Mouse (Mus musculus) lung, postnatal 14 days (tissue): ENCODE measurements at regions not wholly inside any gene's neighbourhood (a gene's known extent, or its start where the extent isn't known, plus 50 kb on each side); places are given as distances from the start of the nearest gene placed in this dataset.
"Not testable (repeated sequence)": the region's sequence is repeated elsewhere in the genome, so short reads cannot be mapped to it uniquely, and the experiment has no call there.

Source experiments
- DNase-seq: peaks from one replicate; pipeline ENCODE4 v3.0.0; 2021

DNA sequence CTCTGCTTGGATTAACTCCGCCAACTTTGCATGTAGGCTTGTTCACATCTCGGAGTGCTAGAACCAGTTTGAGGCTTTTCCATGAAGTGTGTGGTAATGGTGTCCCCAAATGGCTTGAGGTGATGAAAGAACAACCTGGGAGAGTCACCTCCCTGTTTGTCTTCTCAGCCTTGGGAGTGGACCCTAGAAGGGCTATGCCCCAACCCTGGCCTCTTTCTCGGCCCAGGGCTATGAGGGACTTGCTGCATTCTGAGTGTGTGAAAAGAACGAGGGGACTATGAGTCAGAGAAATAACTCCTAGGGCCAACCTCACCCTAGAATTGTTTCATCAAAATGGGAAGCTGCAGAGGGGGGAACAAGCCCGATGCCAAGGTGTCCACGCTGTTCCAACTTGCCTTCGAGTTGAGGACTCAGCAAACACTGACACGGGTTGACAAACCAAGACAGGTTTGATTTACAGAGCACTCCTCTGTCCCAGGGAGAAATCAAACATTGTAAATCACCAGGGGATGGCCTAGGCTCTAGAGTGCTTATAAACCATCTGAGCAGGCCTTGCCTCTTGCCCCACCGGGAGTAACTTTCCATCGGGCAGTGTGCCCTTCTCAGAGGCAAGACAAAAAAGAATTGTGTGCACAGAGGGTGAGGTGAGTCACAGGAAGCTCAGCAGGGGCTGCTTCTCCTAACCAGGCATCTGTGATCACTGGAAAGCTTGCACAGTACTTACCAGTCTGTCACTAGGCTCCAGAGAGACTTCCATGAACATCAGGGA lies 186.3 kb upstream of the Tmem45b start:
- no peak for DNase-seq

DNA sequence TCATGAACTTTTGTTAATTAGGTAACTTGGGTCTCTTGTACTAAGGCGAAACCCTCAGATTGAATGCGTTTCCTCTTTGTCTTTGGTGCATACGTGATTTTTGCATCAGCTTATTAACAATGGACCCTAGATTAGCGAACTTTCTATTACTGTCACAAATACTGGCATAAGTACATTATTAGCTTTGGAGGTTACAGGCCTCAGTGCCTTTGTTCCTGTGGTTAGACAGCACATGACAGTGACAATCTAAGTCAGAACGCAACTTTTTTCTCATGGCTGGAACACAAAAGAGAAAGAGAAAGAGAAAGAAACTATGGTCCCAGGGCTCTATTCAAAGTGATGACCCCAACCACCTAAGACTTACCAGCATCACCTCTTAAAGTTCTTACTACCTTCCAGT lies 184.8 kb upstream of the Tmem45b start:
- DNase-seq, result no peak

DNA sequence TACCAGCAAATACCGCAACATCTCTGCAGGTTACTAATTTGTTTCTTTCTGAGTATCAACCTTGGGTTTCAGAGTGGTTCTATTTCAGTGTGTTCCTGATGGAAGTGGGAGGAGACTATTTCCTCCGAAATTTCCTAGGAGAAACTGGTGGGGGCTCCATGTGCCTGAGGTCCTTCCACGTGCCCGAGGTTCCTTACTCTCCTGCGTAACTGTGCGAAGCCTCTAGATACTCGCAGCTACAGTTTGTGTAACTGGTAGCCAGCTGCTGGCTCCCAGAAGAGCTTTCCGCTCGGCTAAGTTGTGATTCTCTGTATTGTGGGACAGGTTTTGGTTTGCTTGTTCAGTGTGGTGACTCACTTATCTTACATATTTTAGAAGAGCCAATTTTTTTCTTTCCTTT lies 184.3 kb upstream of the Tmem45b start:
- DNase-seq, result no peak

GRCm38 (mm10) chr9:31645114-31645513 lies 180.9 kb upstream of the Tmem45b start:
- peak; percentile 52 for DNase-seq

DNA sequence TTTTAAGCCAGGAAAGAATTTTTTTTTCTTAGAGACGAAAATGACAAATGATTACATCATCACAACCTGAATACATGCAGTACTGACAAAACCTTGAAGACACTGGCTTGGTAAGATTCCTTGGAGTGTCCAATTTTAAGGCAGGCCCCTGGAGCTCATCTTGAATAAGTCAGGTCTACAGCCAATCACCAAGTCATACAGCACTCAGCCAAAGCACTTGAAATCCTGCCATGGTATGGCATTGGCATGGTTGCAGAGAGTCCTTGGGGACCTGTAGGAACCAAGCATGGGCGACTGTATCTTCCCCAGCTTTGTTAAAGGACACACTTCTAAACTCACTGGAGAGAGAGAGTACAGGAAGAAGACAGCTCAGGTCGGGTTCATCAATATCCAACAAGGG lies 179.8 kb upstream of the Tmem45b start:
- no peak for DNase-seq

DNA sequence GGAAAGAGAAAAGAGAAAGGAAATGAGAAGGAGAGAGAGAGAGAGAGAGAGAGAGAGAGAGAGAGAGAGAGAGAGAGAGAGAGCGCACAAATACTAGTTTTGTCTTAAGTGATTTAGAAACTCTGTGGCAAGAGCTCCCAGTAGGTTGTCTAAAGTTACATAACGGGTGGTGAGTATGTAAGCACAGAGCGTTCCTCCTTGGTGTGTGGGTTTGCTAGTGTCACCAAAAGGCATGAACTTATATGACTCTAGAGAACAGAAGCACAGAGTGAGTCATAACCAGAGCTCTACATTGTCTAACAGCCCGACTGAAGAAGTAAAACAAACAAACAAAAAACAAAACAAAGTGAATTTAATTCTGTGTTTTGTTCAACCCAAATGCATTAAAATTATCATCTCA lies 177.9 kb upstream of the Tmem45b start:
- DNase-seq, result no peak

DNA sequence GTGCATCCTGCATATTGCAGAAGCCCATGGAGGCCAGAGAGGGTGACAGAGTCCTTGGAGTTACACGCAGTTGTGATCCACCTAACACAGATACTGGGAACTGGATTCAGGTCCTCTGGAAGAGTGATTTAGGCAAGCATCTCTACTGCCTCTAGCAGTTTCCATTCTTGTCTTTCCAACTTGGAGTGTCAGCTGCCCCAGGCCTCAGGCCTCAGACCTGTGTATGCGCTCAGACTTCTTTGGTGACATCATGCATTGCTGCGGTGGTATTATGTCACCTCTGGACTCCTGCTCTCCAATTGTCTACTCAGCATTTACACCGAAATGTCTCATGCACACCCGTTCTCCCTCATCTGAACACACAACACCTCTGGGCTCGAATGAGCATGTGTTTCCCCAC lies 164.0 kb upstream of the Tmem45b start:
- no peak for DNase-seq

GRCm38 (mm10) chr9:31621553-31621952 lies 157.3 kb upstream of the Tmem45b start:
- not testable (repeated sequence) for DNase-seq

GRCm38 (mm10) chr9:31619344-31619743 lies 155.1 kb upstream of the Tmem45b start:
- DNase-seq, result no peak

- DNase-seq, result no peak
Observed at GRCm38 (mm10) chr9:31614250-31614945, 150.1 kb upstream of the Tmem45b start.

DNA sequence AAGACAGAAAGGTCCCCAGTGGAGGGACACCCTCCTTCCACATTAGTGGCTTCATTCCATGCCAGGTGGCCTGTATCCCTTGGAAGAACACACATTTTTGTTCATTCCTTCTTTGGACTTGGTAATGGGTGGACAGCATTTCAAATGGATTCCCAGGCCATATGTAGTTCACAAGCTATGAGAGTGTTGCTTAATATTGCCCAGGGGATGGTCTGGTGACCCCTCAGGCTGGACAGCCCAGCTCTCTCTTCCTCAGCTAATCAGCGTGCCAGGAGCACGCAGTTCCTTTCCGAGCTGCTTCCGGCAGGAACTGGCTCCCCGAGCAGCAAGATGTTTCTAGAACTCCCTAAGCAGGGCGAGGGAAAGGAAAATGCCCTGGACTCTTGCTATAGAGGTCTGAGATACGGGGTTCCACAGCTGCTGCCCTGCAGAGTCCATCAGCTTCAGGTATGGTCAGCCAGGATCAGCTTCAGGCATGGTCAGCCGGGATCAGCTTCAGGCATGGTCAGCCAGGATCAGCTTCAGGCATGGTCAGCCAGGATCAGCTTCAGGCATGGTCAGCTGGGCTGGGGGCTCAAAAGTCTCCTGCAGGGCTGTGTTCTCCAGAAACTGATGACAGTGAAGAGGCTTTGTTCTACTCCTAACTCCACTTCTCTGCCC lies 146.9 kb upstream of the Tmem45b start:
- DNase-seq, result no peak

DNA sequence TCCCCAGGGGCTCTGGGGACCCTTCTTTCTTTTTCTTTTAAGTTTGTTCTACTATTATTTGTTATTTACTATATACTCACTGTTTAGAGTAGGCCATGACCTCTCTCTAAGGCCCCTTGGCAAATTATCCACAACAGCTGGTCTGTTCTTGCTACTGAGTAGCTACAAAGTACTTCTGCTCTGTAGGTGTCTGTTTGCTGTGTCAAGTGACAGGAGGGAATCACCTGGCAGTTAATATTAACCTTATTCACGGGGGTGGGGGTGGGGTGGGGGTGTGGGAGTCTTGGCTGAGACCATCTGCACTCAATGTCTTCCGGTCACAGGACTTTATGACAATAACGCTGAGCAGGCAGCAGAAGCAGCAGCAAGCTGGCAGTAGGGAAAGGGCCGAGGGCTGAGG lies 146.4 kb upstream of the Tmem45b start:
- DNase-seq, result no peak

DNA sequence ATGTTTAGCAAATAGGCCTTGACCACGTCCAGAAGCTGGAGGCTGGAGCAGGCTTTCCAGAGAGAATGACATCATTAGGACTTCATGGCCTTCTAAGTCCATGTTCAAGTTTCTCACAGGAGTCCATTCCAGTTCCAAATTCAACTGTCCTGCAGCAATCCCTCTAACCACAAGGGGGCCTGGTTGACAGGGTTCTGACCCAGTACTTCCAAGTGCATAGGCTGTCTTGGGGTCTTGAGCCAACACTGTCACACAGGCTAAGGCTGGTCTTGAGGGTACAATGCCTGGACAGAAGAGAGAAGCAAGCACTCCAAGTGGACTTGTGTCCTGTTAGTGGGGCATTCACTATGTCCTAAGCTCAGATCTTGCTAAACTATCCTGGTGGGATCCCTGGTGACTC lies 145.9 kb upstream of the Tmem45b start:
- peak; percentile 47 for DNase-seq

GRCm38 (mm10) chr9:31609731-31610130 lies 145.5 kb upstream of the Tmem45b start:
- no peak for DNase-seq

DNA sequence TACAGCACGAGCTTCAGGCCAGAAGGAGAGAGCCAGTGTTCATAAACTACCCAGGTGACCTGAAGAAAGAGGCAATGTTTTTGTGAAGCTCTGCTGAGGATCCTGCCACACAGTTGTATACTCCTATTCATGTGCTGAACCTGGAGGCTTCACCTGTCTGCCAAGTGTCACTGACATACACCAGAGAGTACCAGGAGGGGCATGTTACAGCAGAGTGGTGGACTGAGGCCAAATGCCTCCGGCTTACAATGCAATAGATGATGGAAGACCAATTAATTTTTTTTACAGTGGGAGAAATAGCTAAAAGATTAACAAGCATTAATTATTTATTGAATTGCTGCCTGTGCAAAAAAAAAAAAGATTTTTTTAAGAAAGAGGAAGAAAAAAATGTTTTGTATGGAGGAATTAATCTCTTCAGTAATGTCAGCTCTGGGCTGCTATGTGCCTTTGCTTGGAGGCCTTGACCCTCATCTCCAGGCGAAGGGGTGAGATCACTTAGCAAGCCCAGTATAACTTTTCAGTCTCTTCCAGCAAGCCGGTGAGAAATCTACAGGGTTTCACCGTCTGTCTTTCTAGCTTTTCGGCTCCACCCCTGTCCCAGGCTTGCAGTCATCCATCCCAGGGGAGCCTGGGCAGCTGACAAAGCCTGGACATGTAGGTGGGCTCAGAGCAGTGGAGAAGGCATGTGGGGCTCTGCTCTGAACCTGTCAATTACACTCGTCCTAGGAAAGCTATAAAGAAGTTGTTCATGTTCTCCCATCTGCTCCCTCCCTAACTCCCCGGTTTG lies 144.0 kb upstream of the Tmem45b start:
- DNase-seq, result no peak

DNA sequence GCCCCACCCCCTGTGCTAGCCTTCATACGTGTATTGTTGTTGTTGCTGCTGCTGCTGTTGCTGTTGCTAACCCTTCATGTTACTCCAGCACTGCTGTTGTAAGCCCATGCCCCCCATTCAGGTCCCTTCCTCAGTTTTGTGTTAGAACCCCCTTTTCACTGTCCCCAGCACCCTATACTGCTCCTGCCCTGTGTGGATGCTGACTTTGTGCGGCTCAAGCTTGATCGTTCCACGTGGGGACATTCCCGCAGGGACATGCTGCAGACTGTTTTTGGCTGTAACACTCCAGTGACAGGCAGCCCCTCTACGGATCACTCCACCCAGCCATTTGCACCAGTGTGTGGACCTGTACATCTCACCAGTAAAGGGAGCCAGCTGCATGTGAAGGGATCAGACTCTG lies 142.7 kb upstream of the Tmem45b start:
- DNase-seq, result no peak

GRCm38 (mm10) chr9:31604497-31605090 lies 140.3 kb upstream of the Tmem45b start:
- DNase-seq, result no peak

DNA sequence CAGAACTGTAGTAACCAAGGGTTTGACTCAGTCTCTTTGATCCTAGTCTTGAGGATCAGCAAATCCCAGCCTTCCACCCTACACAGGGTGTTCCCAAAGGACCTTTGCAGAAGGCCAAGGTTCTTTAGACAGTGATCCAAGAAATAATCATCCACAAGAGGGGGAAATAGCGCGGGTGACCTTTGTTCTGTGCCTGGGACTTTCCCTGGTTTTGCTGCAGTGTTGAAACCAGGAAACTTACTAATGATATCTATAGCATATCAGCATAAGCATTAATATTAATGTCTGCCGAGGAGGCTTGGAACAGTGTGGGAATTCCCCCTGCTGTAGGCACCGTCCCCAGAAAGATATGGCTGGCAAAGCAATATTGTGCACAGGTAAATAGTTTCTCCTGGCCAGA lies 138.4 kb upstream of the Tmem45b start:
- no peak for DNase-seq

DNA sequence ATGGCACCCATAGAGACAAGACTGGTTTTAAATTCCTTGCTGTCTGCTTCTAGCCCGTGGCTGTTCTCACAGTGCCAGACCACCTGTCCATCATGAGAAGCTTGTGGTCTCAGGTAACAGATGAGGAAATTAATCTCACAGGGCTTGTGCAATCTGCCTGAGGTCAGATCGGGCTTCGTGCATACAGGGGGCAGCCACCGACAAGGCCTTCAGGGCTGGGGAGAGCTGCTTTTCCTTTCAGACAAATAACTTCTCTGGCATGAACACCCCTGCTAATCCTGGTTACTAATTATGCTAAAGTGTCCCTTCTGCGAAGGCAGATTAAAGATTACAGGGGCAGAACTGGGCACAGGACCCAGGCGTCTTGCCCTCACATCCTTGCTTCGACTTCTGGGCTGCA lies 130.8 kb upstream of the Tmem45b start:
- no peak for DNase-seq

GRCm38 (mm10) chr9:31587671-31588070 lies 123.4 kb upstream of the Tmem45b start:
- DNase-seq, result no peak

DNA sequence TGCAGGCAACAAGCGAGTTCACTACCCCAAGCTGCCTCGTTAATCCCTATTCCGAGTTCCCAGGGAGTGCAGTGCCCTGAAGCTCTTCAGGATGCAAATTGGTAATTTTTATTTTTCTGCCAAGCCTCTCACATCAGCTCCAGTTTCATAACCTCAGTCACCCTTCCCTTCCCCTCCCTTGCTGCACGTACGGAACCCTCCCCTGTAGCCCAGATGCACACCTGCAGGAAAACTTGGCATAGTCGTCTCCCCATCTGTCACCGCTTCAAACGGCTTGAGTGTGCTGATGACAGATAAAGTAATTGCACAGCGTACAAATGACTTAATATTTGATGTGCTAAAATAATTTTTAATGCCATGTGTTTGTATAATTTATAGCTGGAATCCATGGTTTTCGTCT lies 119.7 kb upstream of the Tmem45b start:
- no peak for DNase-seq

DNA sequence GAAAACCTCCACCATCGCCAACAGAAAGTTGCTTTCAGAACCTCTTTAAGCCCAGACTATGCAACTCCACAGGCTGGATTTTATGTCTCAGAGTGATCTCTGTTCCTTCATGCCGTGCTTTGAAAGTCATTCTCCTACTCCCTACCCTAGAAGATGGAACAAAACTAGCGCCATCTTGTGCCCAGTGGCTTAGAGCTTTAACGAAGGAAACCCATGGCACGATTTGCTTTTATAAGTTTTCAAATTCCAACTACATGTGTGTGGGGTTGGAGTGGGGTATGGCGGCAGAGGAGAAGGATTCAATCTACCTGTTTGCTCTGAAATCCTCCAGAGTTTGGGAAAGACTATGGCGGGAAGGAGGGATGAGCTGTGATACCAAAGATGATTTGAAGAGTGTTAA lies 118.7 kb upstream of the Tmem45b start:
- DNase-seq, result no peak
